Mouse (Mus musculus) layer of hippocampus, adult 18-20 months (tissue): ENCODE data around the gene Trex1. TPM values are rescaled to one million over a fixed set of nuclear protein-coding genes. Genes with fewer than 3 reads are reported as not detected.
A peak's percentile ranks its signal among the peaks of the same experiment; 100 is the strongest.

Source experiments
- DNase-seq, 2 experiments: peaks; one replicate each; pipeline ENCODE4 v3.0.0; 2022; ENCODE audit warnings: low spot score in 2 of 2
- total RNA-seq, 2 experiments: library from RNA; stranded (reverse); gene quantifications; 2 replicates each; pipeline ENCODE4 v1.2.3; 2021

Trex1 gene
- total RNA-seq, 2 experiments from 2014 or later: 14.6 to 16.6 TPM

- peak in 1 of 2 experiments; percentile 70 for DNase-seq
These were observed 36.5 kb downstream of the Trex1 start for GRCm38 (mm10) chr9:109022866-109023685.

- no peak for DNase-seq
These were observed 38.1 kb downstream of the Trex1 start for GRCm38 (mm10) chr9:109021428-109021827.

GRCm38 (mm10) chr9:109016973-109017604 is 42.4 kb downstream of the Trex1 start:
- no peak for DNase-seq

- no peak for DNase-seq
These were observed 44.1 kb downstream of the Trex1 start for GRCm38 (mm10) chr9:109015397-109015796.

GRCm38 (mm10) chr9:109010316-109010690 is 49.2 kb downstream of the Trex1 start:
- DNase-seq: no peak

GRCm38 (mm10) chr9:109009636-109010315 is 49.8 kb downstream of the Trex1 start:
- DNase-seq: no peak

GRCm38 (mm10) chr9:109008994-109009635 is 50.4 kb downstream of the Trex1 start:
- DNase-seq: peak in 1 of 2 experiments; percentile 50

GRCm38 (mm10) chr9:109008081-109008480 is 51.5 kb downstream of the Trex1 start:
- DNase-seq: no peak

Other genes with a start within 250 kb of the Trex1 start
- gene Celsr3, start 233.4 kb downstream of the Trex1 start, total RNA-seq: 10 to 100 TPM; 54.6 to 58.6 TPM
- gene Slc26a6, start 206.5 kb downstream of the Trex1 start, total RNA-seq: 10 to 100 TPM; 13.8 to 16.1 TPM
- not detected for gene Tmem89, start 145.1 kb downstream of the Trex1 start, total RNA-seq
- 100 to 1,000 TPM; 346 to 356 TPM for gene Uqcrc1, start 123.1 kb downstream of the Trex1 start, total RNA-seq
- 1 to 10 TPM; 1.9 to 2.3 TPM for gene Col7a1, start 106.1 kb downstream of the Trex1 start, total RNA-seq
- gene Ucn2, start 73.7 kb downstream of the Trex1 start, total RNA-seq: under 1 TPM; 0.47 to 0.76 TPM
- gene Pfkfb4, start 68.0 kb downstream of the Trex1 start, total RNA-seq: 10 to 100 TPM; 12.1 to 17.5 TPM
- 10 to 100 TPM; 46.0 to 56.0 TPM for gene Shisa5, start 21.2 kb downstream of the Trex1 start, total RNA-seq
- gene Atrip, start 14.4 kb upstream of the Trex1 start, total RNA-seq: 10 to 100 TPM; 23.7 to 28.0 TPM
- gene Ccdc51, start 22.8 kb upstream of the Trex1 start, total RNA-seq: 1 to 10 TPM; 8.7 to 9.3 TPM
- 100 to 1,000 TPM; 286 to 308 TPM for gene Tma7, start 22.9 kb upstream of the Trex1 start, total RNA-seq
- 10 to 100 TPM; 70.4 to 76.5 TPM for gene Plxnb1, start 35.7 kb upstream of the Trex1 start, total RNA-seq
- gene Fbxw21, start 102.3 kb upstream of the Trex1 start, total RNA-seq: not detected
- not detected for gene Fbxw13, start 136.2 kb upstream of the Trex1 start, total RNA-seq
- gene Fbxw20, start 175.0 kb upstream of the Trex1 start, total RNA-seq: not detected
- gene Fbxw14, start 227.9 kb upstream of the Trex1 start, total RNA-seq: not detected